Mouse (Mus musculus): ENCODE results near the gene Gba2. TPM values are rescaled to one million over a fixed set of nuclear protein-coding genes. Genes with fewer than 3 reads are reported as not detected.
"Not testable (repeated sequence)": the region's sequence is repeated elsewhere in the genome, so short reads cannot be mapped to it uniquely, and the experiment has no call there.

Gene Gba2
- total RNA-seq, 2 experiments from 2014 or later = 17.8 to 18.2 TPM

DNA sequence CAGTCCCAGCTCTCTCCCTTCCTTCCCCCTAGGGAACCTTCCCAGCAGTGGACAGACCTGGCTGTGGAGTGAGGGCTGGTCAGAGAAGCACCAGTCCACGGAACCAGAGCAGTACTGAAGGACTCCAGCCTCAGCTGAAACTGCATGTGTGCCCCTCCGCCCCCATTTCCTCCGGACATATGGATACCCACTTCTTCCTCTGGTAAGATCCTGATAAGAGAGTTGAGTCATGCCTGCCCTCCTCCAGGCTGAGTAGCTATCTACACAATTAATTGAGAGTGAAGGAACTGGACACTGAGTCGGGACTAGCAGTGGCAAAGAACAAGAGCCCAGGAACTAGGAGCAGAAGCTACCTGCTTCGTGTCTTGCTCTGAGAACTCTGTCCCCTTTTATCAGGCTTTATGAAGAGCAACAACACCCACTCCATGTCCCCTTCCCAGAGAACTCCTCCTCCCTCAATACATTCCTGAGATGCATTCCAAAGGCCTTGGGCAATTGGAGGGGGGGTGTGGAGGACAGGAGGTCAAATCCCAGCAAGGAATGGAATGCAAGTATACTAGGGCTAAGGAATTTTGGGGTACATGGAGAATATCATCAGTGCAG, 20.5 kb downstream of the Gba2 start:
- DNase-seq (ENCODE audit: low spot score in 2 of 2) = no peak

DNA sequence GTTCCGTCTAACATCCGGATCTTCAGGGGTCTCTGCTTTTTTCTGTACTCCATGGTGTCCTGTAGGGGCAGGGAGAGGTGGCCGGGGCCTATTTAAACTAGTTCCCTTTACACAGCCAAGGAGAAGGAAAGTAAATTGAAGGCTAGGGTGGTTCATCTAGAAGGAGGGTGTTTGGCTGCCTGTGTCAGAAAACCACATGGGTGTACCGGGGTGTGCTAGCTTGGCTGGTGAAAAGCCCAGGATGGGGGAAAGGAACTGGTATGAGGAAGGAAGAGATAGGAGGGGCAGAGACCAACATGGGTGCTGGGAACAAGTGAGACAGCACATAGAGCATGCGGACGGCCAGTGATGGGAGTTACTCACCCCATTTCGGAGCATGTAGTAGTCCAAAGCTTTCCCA, 22.7 kb downstream of the Gba2 start:
- no peak for DNase-seq (ENCODE audit: low spot score in 2 of 2)

DNA sequence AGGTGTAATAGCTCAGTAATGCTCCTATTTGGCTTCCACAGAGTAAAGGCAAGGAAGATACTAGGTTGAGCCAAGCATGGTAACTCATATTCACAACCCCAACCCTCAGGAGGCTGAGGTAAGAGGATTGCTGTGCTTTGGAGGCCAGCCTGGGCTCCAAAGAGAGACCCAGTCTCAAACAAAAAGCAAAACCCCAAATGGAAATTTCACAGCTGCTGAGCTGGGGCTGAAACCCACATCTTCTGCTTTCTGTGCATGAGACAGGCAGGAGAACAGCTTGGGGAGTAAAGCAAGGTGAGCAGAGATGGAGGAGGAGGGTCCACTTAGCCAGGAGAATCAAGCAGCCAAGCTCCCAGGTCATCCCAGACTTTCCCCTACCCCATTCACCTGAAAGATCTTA, 24.8 kb downstream of the Gba2 start:
- no peak for DNase-seq (ENCODE audit: low spot score in 2 of 2)

DNA sequence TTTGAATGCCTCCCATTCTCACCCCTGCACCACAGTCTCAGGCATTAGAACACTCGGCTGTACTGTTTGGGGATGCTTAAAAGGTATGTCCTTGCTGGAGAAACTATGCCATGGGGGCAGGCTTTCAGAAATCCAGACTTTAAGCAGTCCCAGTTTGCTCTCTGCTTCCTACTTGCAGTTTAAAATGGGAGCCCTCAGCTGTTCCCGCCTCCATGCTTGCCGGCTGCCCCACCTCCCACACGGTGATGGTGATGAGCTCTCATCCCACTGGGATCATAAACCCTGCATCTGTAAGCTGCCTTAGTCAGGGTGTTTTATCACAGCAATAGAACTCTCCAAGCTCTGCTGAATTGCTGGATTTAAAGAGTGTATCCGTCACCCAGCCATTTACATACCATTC, 26.2 kb downstream of the Gba2 start:
- DNase-seq (ENCODE audit: low spot score in 2 of 2) = no peak

DNA sequence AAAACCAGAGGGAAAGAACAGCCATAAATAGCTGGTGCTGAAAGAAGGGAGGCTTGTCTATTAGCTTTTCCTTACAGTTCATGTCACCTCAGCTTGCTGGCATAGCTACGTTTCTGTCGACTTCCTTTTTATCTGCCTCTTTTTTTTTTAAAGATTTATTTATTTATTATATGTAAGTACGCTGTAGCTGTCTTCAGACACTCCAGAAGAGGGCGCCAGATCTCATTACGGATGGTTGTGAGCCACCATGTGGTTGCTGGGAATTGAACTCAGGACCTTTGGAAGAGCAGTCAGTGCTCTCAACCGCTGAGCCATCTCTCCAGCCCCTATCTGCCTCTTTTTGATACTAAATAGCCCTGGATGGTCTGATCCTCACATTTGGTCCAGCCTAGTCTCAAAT, 26.8 kb downstream of the Gba2 start:
- not testable (repeated sequence) for DNase-seq (ENCODE audit: low spot score in 2 of 2)

DNA sequence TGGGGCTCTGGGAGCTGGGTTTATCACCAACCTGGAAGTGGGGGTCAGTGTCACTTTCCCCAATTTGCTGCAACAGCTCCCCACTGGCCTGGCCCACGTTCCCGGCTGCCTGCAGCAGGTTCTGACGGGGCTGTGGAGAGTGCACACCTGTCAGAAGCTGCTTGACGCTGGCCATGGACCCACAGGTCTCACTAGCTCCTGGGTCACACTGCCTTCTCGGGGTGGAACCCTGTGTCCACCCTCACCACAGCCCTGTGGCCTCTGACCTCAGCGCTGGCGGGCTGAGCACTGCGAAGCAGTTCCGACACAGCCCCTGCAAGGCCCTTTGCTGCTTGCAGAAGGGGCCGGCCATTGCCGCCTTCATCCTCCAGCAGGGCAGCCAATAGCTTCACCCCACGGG, 29.6 kb downstream of the Gba2 start:
- no peak for DNase-seq (ENCODE audit: low spot score in 2 of 2)

DNA sequence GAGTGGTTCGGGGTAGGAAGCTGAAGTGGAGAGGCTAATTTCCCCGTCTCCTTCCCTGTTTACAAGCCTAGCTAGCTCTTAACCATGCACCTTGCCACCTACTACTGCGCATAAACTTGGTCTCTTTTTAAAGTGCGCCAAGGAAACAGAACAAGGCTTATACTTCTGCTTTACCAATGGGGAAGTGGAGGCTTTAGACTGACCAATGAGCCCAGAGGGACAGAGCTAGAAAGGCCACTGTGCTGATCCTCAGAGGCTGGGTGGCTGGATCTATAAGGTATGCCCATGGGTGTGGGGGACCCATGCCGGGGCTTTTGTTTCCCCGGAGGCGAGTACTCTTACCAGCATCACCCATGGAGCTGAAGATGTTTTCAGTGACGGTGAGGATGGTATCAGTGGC, 31.5 kb downstream of the Gba2 start:
- no peak for DNase-seq (ENCODE audit: low spot score in 2 of 2)

DNA sequence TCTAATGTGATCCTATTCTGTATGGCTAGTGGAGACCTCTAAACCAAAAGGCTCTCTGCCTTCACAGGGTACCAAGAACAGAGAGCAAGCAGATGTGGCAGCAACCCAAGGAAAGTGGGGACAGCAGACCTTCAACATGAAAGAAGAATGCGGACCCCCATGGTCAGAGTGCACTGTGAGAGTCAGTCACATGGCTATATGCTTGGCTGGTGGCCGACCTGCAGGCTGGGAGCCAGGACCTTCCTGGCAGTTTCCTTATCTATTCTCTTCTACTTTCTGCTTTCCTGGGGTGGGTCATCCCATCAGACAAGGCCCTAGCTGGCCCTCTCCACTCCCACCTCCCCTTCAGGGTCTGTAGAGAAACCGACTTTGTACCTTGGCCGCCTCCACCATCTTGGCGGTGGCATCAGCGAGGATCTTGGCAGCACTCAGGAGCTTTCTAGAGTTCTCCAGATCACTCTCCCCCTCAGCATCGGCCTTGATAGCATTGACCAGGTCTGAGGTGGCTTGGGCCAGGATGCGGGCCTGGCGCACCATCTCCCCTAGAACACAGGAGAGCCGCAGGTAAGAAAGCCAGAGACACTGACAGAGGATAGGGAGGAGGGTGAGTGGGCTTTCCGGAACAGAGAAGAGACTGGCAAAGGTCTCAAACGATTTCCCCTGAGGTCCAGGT, 32.2 kb downstream of the Gba2 start:
- DNase-seq (ENCODE audit: low spot score in 2 of 2) = no peak

DNA sequence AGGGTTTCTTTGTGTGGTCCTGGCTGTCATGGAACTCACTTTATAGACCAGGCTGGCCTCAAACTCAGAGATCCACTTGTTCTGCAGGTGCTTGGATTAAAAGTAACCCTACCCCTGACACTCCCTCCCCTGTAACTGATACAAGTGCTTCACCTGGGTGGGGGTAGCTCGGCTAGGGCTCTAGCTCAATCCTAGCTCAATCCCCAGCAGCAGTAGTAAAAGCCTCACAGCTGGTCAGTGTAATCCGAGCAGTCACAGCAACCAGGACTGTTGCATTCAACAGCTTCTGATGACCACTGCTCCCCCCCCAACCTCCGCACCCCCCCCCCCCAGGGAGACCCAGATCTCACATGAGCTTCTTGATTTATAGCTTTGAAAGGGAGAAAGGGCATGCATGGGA, 36.6 kb downstream of the Gba2 start:
- DNase-seq (ENCODE audit: low spot score in 2 of 2) = no peak

DNA sequence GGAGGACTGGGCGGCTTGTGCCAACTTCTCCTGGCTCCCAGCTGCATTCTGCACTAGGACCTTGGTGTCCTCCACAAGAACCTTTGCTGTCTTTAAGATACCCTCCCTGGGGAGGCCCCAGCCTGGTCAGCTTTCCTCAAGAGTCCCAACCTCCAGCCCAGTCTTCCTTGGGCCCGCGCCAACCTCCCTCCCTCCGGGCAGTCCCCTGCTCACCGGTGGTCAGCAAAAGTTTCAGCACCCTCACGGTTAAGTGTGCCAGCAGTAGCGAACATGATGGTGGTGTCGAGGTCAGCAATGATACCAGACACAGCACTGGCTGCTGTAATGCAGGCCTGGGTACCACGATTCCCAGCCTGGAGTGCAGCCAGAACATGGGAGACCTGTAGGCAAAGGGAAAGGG, 42.6 kb downstream of the Gba2 start:
- DNase-seq (ENCODE audit: low spot score in 2 of 2) = no peak

DNA sequence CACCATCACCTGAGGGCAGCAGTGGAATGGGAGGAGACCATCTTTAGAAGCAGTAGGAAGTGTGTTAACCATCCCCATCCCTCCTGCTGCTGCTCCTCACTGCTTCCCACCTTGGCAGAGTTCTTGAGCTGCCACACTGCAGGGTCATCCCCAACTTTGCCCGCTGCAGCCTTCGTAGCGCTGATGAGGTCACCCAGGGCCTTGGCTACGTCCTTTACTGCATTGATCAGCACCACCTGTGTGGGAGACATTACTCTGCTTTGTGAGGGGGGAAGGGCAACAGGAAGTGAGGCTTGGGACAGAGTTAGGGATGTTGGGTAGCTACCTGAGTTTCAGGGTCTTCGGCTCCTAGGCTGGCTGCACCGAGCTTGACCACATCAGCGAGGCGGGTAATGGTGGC, 43.0 kb downstream of the Gba2 start:
- DNase-seq (ENCODE audit: low spot score in 2 of 2) = no peak

DNA sequence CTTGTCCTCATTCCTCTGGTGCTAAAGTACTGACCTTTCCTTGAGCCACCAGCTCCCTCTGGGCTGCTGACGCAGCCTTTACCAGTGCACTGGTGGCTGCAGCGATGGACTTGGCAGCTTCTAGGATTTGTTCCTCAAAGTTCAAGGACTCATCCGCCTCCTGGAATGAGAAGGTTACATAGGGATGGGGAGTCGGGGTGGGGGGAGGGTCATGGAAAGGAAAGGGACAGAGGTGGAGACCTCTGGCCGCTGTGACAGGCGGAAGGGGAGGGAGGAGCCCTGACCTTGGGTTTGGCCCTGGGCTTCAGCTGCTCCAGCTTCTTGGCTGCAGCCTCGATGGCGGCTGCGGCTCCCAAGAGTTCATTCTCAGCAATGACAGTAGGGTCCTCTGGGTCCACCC, 45.4 kb downstream of the Gba2 start:
- DNase-seq (ENCODE audit: low spot score in 2 of 2) = no peak

DNA sequence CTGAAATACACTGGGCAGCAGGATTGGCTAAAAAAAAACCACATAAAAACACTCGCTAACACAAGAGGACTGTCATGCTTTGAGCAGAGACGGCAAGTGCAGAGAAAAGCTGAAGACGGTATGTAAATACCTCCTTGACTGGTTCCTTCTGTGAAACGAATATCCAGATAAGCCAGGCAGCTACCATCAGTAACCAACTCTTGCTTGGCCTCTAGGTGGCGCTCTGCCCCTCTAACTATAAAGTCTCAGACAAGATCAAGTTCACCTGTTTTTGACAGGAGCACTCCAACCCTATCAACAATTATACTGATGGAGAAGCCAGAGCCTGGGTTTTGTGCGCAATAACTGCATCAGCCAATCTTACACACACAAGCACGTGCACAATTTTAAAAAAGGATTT, 48.1 kb downstream of the Gba2 start:
- DNase-seq (ENCODE audit: low spot score in 2 of 2) = peak in 1 of 2 experiments; percentile 71

DNA sequence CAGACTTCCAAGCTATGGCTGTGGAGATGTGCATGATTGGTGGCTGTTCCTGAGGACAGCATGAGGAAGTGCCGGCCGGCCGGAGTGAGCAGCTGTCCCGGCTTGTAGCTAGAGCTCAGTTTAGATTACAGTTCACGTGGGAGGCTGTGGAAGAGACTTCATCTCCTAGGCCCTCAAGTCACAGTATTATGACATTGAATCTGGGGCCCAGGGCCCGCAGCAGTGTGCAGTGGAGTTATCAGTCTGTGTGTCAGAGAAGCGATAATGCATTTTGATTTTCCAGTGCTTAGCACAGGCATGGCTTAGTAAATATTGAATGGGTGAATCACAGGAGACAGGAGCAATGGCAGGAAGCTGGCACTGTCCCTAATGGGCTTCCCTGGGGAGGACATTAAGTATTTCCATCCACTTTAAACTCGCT, 48.6 kb downstream of the Gba2 start:
- no peak for DNase-seq (ENCODE audit: low spot score in 2 of 2)

DNA sequence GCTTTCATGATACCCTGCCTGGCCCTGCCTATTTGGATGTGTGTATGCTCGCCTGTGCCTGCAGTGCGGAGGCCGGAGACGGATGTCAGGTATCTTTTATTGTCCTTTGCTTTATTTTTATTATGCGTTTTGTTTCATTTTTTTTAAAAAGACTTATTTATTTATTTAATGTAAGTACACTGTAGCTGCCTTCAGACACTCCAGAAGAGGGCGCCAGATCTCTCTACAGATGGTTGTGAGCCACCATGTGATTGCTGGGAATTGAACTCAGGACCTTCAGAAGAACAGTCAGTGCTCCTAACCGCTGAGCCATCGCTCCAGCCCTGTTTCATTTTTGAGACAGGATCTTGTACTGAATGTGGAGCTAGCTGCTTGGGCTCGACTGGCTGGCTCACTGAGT, 50.2 kb downstream of the Gba2 start:
- no peak for DNase-seq (ENCODE audit: low spot score in 2 of 2)

DNA sequence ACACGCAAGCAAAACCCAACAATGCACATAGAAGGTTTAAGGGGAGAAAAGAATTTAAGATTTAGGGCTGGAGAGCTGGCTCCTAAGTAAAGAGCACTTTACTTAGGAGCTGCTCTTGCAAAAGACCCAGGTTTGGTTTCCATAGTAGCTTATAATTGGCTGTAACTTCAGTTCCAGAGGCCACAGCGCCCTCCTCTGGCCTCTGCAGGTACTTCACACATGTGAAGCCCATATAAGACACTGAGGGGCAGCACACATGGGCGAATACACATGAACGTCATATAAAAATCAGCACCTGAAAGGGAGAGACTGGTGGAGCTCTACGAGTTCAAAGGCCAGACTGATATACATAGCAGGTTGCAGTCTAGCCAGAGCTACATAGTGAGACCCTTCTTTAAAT, 50.8 kb downstream of the Gba2 start:
- no peak for DNase-seq (ENCODE audit: low spot score in 2 of 2)

DNA sequence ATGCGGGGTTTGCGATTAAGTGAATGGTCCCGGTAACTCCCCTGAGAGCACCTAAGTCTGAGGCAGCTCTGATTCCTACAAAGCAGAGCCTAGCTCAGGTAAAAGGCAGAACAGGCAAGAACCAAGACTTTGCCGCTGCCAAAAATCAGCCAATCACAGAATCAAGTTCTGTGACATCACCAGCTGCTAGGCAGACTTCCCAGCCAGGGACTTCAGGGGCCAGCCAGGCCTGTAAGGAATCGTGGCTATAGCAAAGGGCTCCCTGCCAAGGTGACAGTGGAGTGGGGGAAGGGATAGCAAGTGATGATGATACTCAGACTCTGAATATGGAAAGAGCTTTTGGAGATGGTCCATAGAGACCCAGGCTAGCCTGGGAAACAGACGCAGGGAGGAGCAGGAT, 58.7 kb downstream of the Gba2 start:
- DNase-seq (ENCODE audit: low spot score in 2 of 2) = peak; percentile 74 to 75

DNA sequence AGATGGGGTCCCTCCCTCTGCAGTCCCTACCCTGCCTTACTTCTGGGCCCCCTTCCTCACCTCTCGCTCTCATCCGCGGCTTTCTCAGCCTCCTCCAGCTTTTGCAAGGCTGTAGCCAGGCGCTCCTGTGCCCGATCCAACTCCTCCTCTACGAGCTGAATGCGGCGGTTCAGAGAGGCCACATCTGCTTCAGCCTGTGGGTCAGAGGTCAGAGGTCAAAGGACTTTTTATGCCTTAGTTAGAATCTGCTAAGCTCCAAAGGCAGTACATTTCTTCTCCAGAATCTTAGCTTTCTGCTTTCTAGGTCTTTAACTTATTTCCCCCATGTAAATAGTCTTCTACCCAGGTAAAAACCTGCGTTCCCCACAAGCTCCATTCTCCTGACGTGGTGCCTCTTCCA, 59.1 kb downstream of the Gba2 start:
- no peak for DNase-seq (ENCODE audit: low spot score in 2 of 2)

Other genes with a start within 250 kb of the Gba2 start
- 10 to 100 TPM; 29.7 to 34.5 TPM for gene Rusc2, start 196.9 kb downstream of the Gba2 start, total RNA-seq (2021)
- gene Fam166b, start 149.7 kb downstream of the Gba2 start, total RNA-seq (2021) = under 1 TPM in 1 of 2 experiments, not detected in 1; 0.25 TPM
- 10 to 100 TPM; 57.3 to 60.5 TPM for gene Tesk1, start 136.9 kb downstream of the Gba2 start, total RNA-seq (2021)
- 1 to 10 TPM in 1 of 2 experiments, under 1 TPM in 1; 0.95 to 2.1 TPM for gene Cd72, start 124.2 kb downstream of the Gba2 start, total RNA-seq (2021)
- gene Sit1, start 95.1 kb downstream of the Gba2 start, total RNA-seq (2021) = not detected
- 10 to 100 TPM; 44.3 TPM for gene Ccdc107, start 86.0 kb downstream of the Gba2 start, total RNA-seq (2021)
- 10 to 100 TPM; 11.3 to 15.0 TPM for gene Arhgef39, start 79.2 kb downstream of the Gba2 start, total RNA-seq (2021)
- 1 to 10 TPM; 1.4 to 1.5 TPM for gene Car9, start 71.9 kb downstream of the Gba2 start, total RNA-seq (2021)
- 100 to 1,000 TPM; 135 to 293 TPM for gene Tpm2, start 55.1 kb downstream of the Gba2 start, total RNA-seq (2021)
- gene Creb3, start 16.5 kb downstream of the Gba2 start, total RNA-seq (2021) = 100 to 1,000 TPM; 130 to 160 TPM
- 100 to 1,000 TPM; 209 to 246 TPM for gene Tln1, start 16.2 kb downstream of the Gba2 start, total RNA-seq (2021)
- gene Rgp1, start 158 bp downstream of the Gba2 start, total RNA-seq (2021) = 10 to 100 TPM; 65.3 to 68.5 TPM
- 1 to 10 TPM; 1.4 to 2.2 TPM for gene Msmp, start 5.6 kb upstream of the Gba2 start, total RNA-seq (2021)
- 10 to 100 TPM; 43.0 to 47.5 TPM for gene Npr2, start 53.1 kb upstream of the Gba2 start, total RNA-seq (2021)
- 1 to 10 TPM; 1.2 to 1.4 TPM for gene Spag8, start 74.7 kb upstream of the Gba2 start, total RNA-seq (2021)
- 10 to 100 TPM; 76.5 to 83.8 TPM for gene Hint2, start 77.6 kb upstream of the Gba2 start, total RNA-seq (2021)
- 10 to 100 TPM; 11.3 to 11.6 TPM for gene Tmem8b, start 90.1 kb upstream of the Gba2 start, total RNA-seq (2021)
- under 1 TPM; 0.31 to 0.62 TPM for gene Fam221b, start 90.3 kb upstream of the Gba2 start, total RNA-seq (2021)
- not detected for gene Olfr70, start 121.9 kb upstream of the Gba2 start, total RNA-seq (2021)
- gene Olfr71, start 131.4 kb upstream of the Gba2 start, total RNA-seq (2021) = not detected
- gene Hrct1, start 148.3 kb upstream of the Gba2 start, total RNA-seq (2021) = 1 to 10 TPM; 2.4 to 3.6 TPM
- gene Spaar, start 151.2 kb upstream of the Gba2 start, total RNA-seq (2021) = 1 to 10 TPM; 1.4 to 2.0 TPM
- not detected for gene Olfr159, start 192.1 kb upstream of the Gba2 start, total RNA-seq (2021)
- gene Olfr156, start 245.0 kb upstream of the Gba2 start, total RNA-seq (2021) = not detected

Measured in adrenal gland, postnatal 4 days (tissue).